Mouse (Mus musculus) forebrain, postnatal 0 days (tissue): Measurements from ENCODE around the gene Tmem159. TPM values are rescaled to one million over a fixed set of nuclear protein-coding genes. Genes with fewer than 3 reads are reported as not detected.

Source experiments
- ATAC-seq: fragments of 200-750 bp; cut with Nextera tagmentation; 2 replicates; pipeline ENCODE4 v1.8.0; 2017; ENCODE audit warnings: mild to moderate bottlenecking, moderate library complexity
- DNase-seq: peaks from one replicate; pipeline ENCODE4 v3.0.0-alpha.2; 2015
- H3K27ac ChIP-seq: fragments of 300-500 bp; sonication (generic); 2 replicates; pipeline ENCODE4 v1.5.1; 2014; ENCODE audit warnings: low read depth, mild to moderate bottlenecking, antibody characterized with exemption, low read length, moderate library complexity, mixed read lengths
- H3K27me3 ChIP-seq: fragments of 300-500 bp; sonication (generic); 2 replicates; pipeline ENCODE4 v1.6.1; 2014; ENCODE audit warnings: mild to moderate bottlenecking, low read length, mixed read lengths; ENCODE audit not compliant: insufficient read depth
- H3K36me3 ChIP-seq: fragments of 300-500 bp; sonication (generic); 2 replicates; pipeline ENCODE4 v1.6.1; 2014; ENCODE audit warnings: mild to moderate bottlenecking, moderate library complexity; ENCODE audit not compliant: insufficient read depth
- H3K4me1 ChIP-seq: fragments of 300-500 bp; sonication (generic); 2 replicates; pipeline ENCODE4 v1.6.1; 2014; ENCODE audit warnings: antibody characterized with exemption; ENCODE audit not compliant: insufficient read depth
- H3K4me2 ChIP-seq: fragments of 300-500 bp; sonication (generic); 2 replicates; pipeline ENCODE4 v1.6.1; 2014; ENCODE audit warnings: low read depth, mild to moderate bottlenecking, moderate library complexity
- H3K4me3 ChIP-seq: fragments of 300-500 bp; sonication (generic); 2 replicates; pipeline ENCODE4 v1.5.1; 2014; ENCODE audit warnings: low read depth, low read length, mixed read lengths
- H3K9ac ChIP-seq: fragments of 300-500 bp; sonication (generic); 2 replicates; pipeline ENCODE4 v1.6.1; 2014; ENCODE audit warnings: mild to moderate bottlenecking
- H3K9me3 ChIP-seq: fragments of 300-500 bp; sonication (generic); 2 replicates; pipeline ENCODE4 v1.6.1; 2016; ENCODE audit warnings: low read length
- CTCF ChIP-seq: sonication (generic); IDR thresholded peaks from 2 replicates; pipeline ENCODE4 v1.5.1; 2016; ENCODE audit warnings: antibody characterized with exemption, control low read depth, low read depth
- WGBS: fragments of 180-500 bp; shearing (Covaris S2); extraction: QIAGEN DNeasy Blood & Tissue Kit; methylation state at CpG from one replicate; pipeline ENCODE4 v1.1.7; 2014; 5-methylcytosine and 5-hydroxymethylcytosine counted together
- polyA plus RNA-seq: library from polyadenylated mRNA; unstranded; fragments of >200 nt; fragmentation: Nextera tagmentation; extraction: Ambion mirVana; gene quantifications from 2 replicates; pipeline ENCODE4 v1.2.1, GENCODE M21; 2015
- total RNA-seq: library from RNA; depleted of rRNA; stranded (reverse); fragments of >200 nt; gene quantifications from 2 replicates; pipeline ENCODE4 v1.2.3, GENCODE M21; 2014

Gene Tmem159
- total and polyA plus RNA-seq, 2 experiments from 2014 or later = 14.6 to 17.4 TPM

DNA sequence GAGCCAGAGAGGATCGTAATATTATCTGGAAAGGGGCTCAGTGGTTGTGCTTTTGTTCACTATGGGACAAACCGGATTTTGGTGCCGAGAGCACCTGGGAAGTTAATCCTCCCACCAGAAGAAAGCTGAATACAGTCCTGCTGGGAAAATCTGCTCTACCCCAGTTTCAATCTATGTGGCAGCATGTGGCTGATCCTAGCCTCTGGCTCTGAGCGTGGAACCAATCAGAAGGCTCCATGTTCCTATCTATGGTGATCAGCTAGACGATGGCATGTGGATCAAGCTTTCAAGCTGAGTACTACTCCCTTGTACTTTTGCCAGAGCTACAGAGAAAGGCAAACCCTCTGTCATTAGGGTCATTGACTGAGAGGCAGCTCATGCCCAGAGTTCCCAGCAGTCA, 9.1 kb upstream of the Tmem159 start:
- H3K27ac ChIP-seq = no peak overlapping the region
- no peak for TF ChIP-seq CTCF
- H3K4me1 ChIP-seq = no peaks in the 10 kb centered on the region
- no peaks in the 10 kb centered on the region for H3K9me3 ChIP-seq
- H3K4me2 ChIP-seq = no peak overlapping the region
- 10% methylated on average over 5 of the region's 5 CpGs for WGBS
- no peak overlapping the region for H3K4me3 ChIP-seq
- no peak for ATAC-seq
- H3K9ac ChIP-seq = no peak overlapping the region
- DNase-seq = no peak
- H3K36me3 ChIP-seq = no peaks in the 10 kb centered on the region
- H3K27me3 ChIP-seq = no peaks in the 10 kb centered on the region

DNA sequence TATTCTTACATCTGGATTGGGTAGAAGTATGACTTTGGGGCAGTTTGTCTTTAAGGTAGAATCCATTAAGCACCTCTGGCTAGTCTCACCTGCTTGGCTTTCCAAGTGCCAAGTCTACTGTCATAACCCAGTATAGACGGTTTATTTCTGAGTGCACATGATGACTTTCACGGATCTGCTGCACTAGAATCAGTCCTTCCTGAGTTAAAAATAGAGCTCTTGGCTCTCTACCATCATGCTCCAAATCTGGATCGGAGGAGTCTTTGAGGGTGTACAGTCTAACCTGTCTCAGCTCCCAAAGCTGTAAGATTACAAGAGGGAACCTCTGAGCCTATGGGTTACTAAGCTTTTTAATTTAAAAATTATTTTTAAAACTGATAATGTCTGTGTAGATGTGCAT, 7.9 kb upstream of the Tmem159 start:
- Histone ChIP-seq H3K36me3 (no peaks in the 10 kb centered on the region), H3K4me2 (no peak overlapping the region), H3K4me1 (no peaks in the 10 kb centered on the region), H3K9me3 (no peaks in the 10 kb centered on the region), H3K27ac (no peak overlapping the region), H3K9ac (no peak overlapping the region), H3K4me3 (no peak overlapping the region), H3K27me3 (no peaks in the 10 kb centered on the region)
- ATAC-seq (no peak), DNase-seq (no peak)
- 76% methylated on average over 3 of the region's 3 CpGs for WGBS
- no peak for TF ChIP-seq CTCF

DNA sequence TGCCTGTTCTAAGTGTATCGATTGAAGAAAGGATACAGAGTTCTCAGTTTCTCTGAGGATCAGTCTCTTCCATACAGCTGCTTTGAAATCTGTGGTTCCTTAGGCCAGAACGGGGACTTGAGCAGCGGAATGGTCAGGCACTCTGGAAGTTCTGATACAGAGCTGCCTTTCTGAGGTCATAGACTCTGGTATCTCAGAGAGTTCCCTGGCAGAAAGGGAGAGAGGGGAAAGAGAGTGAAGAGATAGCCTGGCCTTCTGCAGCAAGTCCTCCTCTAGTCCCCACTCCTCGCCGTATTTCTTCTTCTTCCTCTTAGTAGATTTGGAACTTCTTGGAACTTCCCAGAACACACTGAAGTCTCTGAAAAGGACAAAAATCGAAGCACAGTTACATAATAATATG, 7.0 kb upstream of the Tmem159 start, which contains the start of gene Dnah3:
TSS of gene Dnah3 (minus strand) at position 101 of the 400 bp plus-strand sequence.
- Histone ChIP-seq H3K27ac (no peak within 1 kb of the TSS), H3K27me3 (no peaks in the 10 kb centered on the region), H3K4me3 (no peak within 1 kb of the TSS), H3K9me3 (no peaks in the 10 kb centered on the region), H3K36me3 (no peaks in the 10 kb centered on the region), H3K4me2 (no peak within 1 kb of the TSS), H3K4me1 (no peaks in the 10 kb centered on the region), H3K9ac (no peak within 1 kb of the TSS)
- no peak for ATAC-seq
- WGBS = 88% methylated on average over 6 of the region's 6 CpGs
- no peak for TF ChIP-seq CTCF
- DNase-seq = no peak

DNA sequence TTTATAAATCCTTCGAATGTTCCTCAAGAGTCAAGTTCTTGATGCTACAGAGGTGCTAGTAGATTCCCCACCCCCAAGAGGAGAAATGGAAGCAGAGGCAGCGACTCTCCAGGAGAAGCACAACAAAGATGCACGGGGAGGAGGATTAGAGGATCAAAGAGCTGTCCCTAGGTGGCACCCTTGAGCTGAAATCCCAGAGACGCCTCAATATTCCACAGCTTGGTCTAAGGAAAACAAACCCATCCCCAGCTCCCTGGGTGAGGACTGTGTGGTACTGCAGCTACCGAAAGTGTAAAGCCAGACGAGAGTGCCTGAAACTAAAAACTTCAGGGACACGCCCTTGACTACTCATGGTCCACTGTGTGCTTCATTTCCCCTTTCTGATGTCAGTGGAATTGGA, 4.3 kb upstream of the Tmem159 start:
- 9% methylated on average over 7 of the region's 7 CpGs for WGBS
- H3K9me3 ChIP-seq = no peaks in the 10 kb centered on the region
- DNase-seq (peak; percentile 65), ATAC-seq (peak; percentile 83)
- H3K9ac ChIP-seq = no peak overlapping the region
- peak; percentile 69 for TF ChIP-seq CTCF
- no peak overlapping the region for H3K4me2 ChIP-seq
- no peak overlapping the region for H3K27ac ChIP-seq
- H3K36me3 ChIP-seq = no peaks in the 10 kb centered on the region
- peaks cover 3% of the 10 kb centered on the region; the same call in 1 of the 2 replicates for H3K27me3 ChIP-seq
- H3K4me1 ChIP-seq = no peaks in the 10 kb centered on the region
- H3K4me3 ChIP-seq = no peak overlapping the region

DNA sequence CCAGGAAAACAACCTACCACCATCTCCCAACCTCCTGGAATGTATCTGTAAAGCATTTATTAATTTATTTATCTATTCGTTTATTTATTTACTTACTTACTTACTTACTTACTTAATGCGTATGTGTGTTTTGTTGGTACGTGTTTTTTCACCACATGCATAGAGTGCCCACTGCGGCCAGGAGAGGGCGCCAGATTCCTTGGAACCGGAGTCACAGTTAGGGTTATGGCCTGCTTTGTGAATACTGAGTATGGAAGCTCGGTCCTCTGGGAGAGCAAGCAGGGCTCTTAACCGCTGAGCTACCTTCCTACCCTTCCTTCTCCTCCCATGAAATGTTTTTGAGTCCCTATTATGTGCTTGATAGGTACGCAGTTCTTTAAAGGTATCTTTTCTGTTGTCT, 3.8 kb upstream of the Tmem159 start:
- peak; percentile 64 for ATAC-seq
- H3K27me3 ChIP-seq = peaks cover 9% of the 10 kb centered on the region; the same call in 1 of the 2 replicates
- 24% methylated on average over 9 of the region's 9 CpGs for WGBS

DNA sequence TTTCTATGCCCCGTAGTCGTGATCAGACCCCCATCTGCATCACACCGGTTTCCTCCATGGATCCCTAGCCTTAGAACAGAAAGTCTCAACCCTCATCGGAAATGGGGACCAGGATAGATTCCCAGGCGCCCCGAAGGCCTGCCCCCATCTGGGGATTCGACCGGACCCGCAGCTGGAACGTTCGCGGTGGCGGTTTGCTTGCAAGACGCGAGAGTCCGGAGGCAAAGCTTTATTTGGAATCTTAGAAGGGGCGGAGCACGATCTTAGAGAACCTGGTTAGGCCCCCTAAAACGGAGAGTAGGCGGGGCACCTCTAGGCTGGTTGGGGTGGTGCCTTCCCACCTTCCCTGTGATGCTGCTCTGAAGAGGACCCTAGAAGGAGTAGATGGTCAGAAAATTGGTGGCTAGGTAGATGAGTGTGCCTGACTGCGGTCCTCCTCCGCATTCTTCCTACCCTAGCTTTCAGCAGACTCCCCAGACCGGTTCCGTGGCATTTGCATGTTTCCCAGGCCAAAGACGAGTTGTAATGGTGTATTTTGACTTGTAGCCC, 940 bp downstream of the Tmem159 start:
- Histone ChIP-seq H3K9me3 (no peaks in the 10 kb centered on the region), H3K4me3 (peak overlapping the region; percentile 42), H3K4me2 (peak overlapping the region; percentile 66), H3K4me1 (no peaks in the 10 kb centered on the region), H3K27me3 (peaks cover 12% of the 10 kb centered on the region; the same call in 1 of the 2 replicates), H3K36me3 (no peaks in the 10 kb centered on the region), H3K9ac (peak overlapping the region; percentile 44), H3K27ac (no peak overlapping the region)
- ATAC-seq = 0 out of 2 replicates have a peak, but pooled peaks have one; percentile 23
- no peak for TF ChIP-seq CTCF
- 5% methylated on average over 25 of the region's 25 CpGs for WGBS
- peak; percentile 8 for DNase-seq

More for the DNA sequence above, 3.8 kb upstream of the Tmem159 start:
- Histone ChIP-seq H3K9ac (no peak overlapping the region), H3K4me1 (no peaks in the 10 kb centered on the region), H3K36me3 (no peaks in the 10 kb centered on the region), H3K9me3 (no peaks in the 10 kb centered on the region), H3K4me3 (no peak overlapping the region), H3K27ac (no peak overlapping the region), H3K4me2 (no peak overlapping the region)
- peak; percentile 77 for TF ChIP-seq CTCF
- DNase-seq = peak; percentile 65

DNA sequence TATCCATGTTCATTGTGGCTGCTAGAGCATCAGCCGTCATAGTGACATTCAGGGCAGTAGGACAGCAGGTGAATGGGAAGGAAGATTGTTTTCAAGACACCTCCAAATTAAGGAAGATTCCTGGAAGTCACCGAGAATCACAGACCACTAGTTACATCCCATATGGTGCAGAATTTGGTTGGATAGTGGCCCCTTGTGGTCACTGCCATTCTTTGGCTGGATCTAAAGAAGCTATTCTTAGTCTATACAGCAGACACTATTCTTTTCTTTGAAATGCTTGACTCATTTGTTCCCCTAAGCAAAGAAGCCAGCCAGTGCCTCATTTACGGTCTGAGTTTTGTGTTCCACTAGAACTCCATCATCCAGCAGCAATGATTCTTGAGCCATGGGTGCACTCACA, 2.8 kb downstream of the Tmem159 start:
- no peaks in the 10 kb centered on the region for H3K4me1 ChIP-seq
- ATAC-seq = no peak
- no peak overlapping the region for H3K4me2 ChIP-seq
- H3K27me3 ChIP-seq = peaks cover 12% of the 10 kb centered on the region; the same call in 1 of the 2 replicates
- no peak for DNase-seq
- no peaks in the 10 kb centered on the region for H3K9me3 ChIP-seq
- H3K9ac ChIP-seq = no peak overlapping the region
- WGBS = 55% methylated on average over 3 of the region's 3 CpGs
- no peak overlapping the region for H3K4me3 ChIP-seq
- no peaks in the 10 kb centered on the region for H3K36me3 ChIP-seq
- peak; percentile 52 for TF ChIP-seq CTCF
- no peak overlapping the region for H3K27ac ChIP-seq
